Mouse (Mus musculus) fat pad, adult 2 months (tissue): ENCODE data around the gene Prnd.

Source experiments
- DNase-seq: peaks from one replicate; pipeline ENCODE4 v3.0.0-alpha.2; 2011; ENCODE audit warnings: low read depth, low spot score; ENCODE audit errors: extremely low read depth

The Prnd gene

GRCm38 (mm10) chr2:131976663-131977062, 26.0 kb downstream of the Prnd start:
- DNase-seq: no peak

GRCm38 (mm10) chr2:131980866-131981265, 30.2 kb downstream of the Prnd start:
- DNase-seq: no peak

DNA sequence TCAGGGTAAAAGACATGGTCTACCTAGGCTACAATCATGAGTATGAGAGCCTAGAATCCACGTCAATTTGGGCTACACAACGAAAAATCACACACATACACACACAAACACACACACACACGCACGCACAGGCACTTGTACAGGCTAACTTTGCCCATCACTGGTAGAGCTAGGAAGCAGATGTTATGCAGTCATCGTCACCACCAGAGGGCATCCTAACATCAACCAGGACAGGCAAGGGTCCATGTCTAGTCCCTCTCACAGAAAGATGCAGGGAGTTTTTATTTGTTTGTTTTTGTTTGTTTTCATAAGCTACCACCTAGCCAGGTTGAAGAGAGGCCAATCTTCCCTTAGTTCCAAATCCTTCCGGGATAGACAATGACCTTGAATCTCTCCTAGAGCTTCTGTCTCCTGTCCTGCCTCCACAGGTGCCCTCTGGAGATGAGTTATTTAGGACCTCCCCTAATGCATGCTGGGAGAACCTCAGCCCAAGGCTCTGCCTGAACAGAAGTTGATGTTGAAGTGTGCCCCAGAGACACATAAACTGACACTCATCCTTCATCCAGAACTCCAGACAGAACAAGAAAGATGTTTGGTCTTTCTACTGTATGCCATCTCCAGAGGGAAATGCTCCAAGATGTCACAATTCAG, 32.0 kb downstream of the Prnd start:
- DNase-seq: no peak

GRCm38 (mm10) chr2:131987950-131988349, 37.3 kb downstream of the Prnd start:
- DNase-seq: no peak

DNA sequence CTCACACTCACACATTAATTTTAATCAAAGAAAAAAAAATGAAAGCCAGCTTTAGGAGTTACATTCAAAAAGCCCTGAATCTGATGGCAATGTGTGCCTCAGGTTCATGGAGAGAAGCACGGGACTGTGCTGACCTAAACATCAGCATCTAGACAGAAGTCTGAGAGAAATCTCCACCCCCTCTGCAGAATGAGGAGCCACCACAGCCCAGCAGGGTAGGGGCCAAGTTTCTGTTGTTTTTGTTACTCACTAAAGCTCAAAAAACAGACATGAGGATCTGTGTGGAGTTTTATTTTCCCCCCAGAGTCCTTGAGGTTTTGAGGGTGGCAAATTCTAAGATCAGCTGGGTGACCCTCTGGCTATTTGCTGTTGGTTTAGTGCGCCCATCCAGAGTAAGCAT, 37.9 kb downstream of the Prnd start:
- DNase-seq: no peak

DNA sequence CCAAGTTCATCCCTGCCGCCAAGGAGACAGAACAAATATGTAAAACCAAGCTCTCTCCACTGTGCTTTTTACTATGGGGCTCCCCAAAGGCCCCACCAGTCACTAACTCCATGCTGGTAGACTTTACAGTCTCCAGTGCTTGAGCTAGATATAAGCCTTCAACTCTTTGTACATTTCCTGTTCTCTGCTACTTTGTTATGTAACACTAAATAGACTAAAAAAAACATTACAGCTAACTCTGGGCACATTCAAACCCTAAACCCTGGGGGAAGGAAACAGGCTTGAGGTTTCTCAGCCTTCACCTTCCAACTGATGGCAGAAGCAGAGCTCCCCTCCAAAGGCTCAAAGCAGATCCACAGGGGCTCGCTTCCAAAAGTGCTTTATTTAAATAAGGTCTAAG, 41.8 kb downstream of the Prnd start:
- DNase-seq: no peak

DNA sequence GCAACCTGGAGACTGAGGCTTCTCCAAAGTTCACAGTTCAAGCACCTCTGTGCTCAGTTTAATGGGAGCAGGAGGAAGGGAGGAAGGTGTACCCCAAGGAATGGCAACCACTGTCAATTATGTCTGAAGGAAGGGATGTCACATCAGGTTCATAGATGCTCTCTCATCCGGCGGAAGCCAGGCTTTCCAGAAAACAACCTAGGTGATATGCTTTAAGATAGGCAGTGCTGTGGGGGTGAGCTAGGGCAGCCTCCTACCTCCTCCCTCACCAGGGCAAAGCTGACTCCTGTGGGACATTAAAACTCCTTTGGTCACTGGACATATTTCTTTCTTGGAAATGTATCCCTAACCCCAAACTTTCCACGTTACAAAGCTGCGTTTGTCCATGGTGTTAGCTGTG, 42.5 kb downstream of the Prnd start:
- no peak for DNase-seq

- DNase-seq: no peak
These were observed 43.0 kb downstream of the Prnd start for GRCm38 (mm10) chr2:131993563-131994088.

DNA sequence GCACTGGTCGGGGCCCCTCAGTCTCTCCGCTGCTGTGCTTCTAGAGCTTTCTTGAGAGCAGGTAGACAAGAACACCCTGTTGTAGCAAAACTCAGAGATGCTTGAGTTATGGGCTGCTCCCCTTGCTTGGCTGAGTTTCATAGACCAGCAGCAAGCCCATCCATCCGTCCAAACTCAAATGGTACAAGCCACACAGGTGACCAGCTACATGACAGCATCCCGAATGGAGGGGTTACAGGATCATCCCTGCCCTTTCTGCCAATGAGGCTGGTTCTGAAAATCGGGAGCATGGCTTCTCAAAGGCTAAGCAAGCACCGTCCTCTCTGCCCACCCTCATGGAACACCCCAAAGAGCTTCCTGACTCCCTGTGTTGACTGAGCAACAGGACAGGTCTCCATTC, 44.3 kb downstream of the Prnd start:
- DNase-seq: no peak

- DNase-seq: no peak
These were observed 45.1 kb downstream of the Prnd start for GRCm38 (mm10) chr2:131995742-131996141.

DNA sequence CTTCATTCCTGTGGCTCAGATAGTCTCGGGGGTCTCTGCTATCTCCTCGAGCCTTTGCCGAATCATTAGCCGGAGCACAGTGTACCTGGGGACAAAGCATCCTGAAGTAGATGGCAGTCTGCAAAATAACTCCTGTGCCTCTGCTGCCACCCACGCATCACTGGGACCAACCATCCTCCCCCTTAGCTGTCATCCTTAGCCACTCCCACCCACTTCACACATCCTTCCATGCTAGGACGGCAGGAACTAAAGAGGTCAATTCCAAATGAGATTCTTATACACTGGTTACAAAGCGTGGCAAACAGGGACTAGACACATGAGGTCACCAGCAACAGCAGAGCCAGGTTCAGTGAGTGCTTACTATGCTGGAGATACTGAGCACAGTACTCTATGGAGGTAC, 45.7 kb downstream of the Prnd start:
- DNase-seq: no peak

- DNase-seq: no peak
These were observed 46.7 kb downstream of the Prnd start for GRCm38 (mm10) chr2:131997356-131997755.

GRCm38 (mm10) chr2:132001696-132002334, 51.2 kb downstream of the Prnd start:
- DNase-seq: no peak

DNA sequence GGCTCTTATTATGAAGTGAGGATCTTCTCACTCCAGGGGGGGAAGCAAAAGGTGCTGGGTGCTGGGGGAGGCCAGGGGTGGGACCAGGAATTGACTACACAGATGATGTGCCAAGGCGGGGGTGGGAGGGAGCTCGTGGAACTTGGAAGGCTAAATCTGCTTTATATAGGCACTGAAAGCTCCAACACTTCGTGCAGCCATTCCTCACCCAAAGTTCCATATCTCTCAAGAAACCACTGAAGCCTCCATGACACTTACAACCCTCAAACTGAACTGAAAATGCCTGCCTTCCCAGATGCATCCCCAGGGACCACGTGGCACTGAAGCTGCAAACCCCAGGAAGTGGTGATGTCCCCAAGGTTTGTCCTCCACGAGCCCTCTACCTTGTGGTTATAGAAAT, 53.3 kb downstream of the Prnd start:
- no peak for DNase-seq

GRCm38 (mm10) chr2:132004495-132005136, 54.0 kb downstream of the Prnd start:
- no peak for DNase-seq

- DNase-seq: no peak
These were observed 54.8 kb downstream of the Prnd start for GRCm38 (mm10) chr2:132005445-132005844.
